Mouse (Mus musculus) kidney, embryonic 16.5 days (tissue): Measurements from ENCODE around the gene Hspb11. TPM values are rescaled to one million over a fixed set of nuclear protein-coding genes. Genes with fewer than 3 reads are reported as not detected.
A peak's percentile ranks its signal among the peaks of the same experiment; 100 is the strongest.

ENCODE experiments used
- ATAC-seq: fragments of 200-750 bp; cut with Nextera tagmentation; 2 replicates; pipeline ENCODE4 v1.8.0; 2017; ENCODE audit warnings: moderate TSS enrichment; ENCODE audit not compliant: low FRiP score, low TSS enrichment
- H3K27ac ChIP-seq: fragments of 300-500 bp; sonication (generic); 2 replicates; pipeline ENCODE4 v1.5.1; 2014; ENCODE audit warnings: low read length
- H3K27me3 ChIP-seq: fragments of 300-500 bp; sonication (generic); 2 replicates; pipeline ENCODE4 v1.6.1; 2014; ENCODE audit warnings: low read length, control low read depth, mixed read lengths; ENCODE audit not compliant: insufficient read depth
- H3K36me3 ChIP-seq: fragments of 300-500 bp; sonication (generic); 2 replicates; pipeline ENCODE4 v1.6.1; 2014; ENCODE audit warnings: low read length, control low read depth, mixed read lengths; ENCODE audit not compliant: insufficient read depth
- H3K4me1 ChIP-seq: fragments of 300-500 bp; sonication (generic); 2 replicates; pipeline ENCODE4 v1.6.1; 2014; ENCODE audit warnings: low read length, control low read depth, mixed read lengths; ENCODE audit not compliant: insufficient read depth
- H3K4me2 ChIP-seq: fragments of 300-500 bp; sonication (generic); replicated peaks from 2 replicates; pipeline ENCODE4 v1.6.1; 2014; ENCODE audit warnings: low read depth, low read length
- H3K4me3 ChIP-seq: fragments of 300-500 bp; sonication (generic); 2 replicates; pipeline ENCODE4 v1.5.1; 2014; ENCODE audit warnings: mild to moderate bottlenecking, low read length
- H3K9ac ChIP-seq: fragments of 300-500 bp; sonication (generic); replicated peaks from 2 replicates; pipeline ENCODE4 v1.6.1; 2014; ENCODE audit warnings: low read length
- H3K9me3 ChIP-seq: fragments of 300-500 bp; sonication (generic); 2 replicates; pipeline ENCODE4 v1.6.1; 2016; ENCODE audit warnings: low read length, control low read depth
- WGBS: fragments of 180-500 bp; shearing (Covaris S2); extraction: QIAGEN DNeasy Blood & Tissue Kit; methylation state at CpG from one replicate; pipeline ENCODE4 v1.1.7; 2014; 5-methylcytosine and 5-hydroxymethylcytosine counted together
- polyA plus RNA-seq: library from polyadenylated mRNA; unstranded; fragments of >200 nt; fragmentation: Nextera tagmentation; extraction: Ambion mirVana; gene quantifications from 2 replicates; pipeline ENCODE4 v1.2.1, GENCODE M21; 2015

Hspb11 gene
- polyA plus RNA-seq, 1 experiment from 2014 or later: 32.8 TPM

GRCm38 (mm10) chr4:107285446-107286200 is 32.2 kb downstream of the Hspb11 start:
- no peak overlapping the region for H3K27ac ChIP-seq
- H3K4me3 ChIP-seq: no peak overlapping the region
- H3K9ac ChIP-seq: no peak overlapping the region
- no peaks in the 10 kb centered on the region for H3K9me3 ChIP-seq
- WGBS: 40% methylated on average over 3 of the region's 3 CpGs
- no peak overlapping the region for H3K4me2 ChIP-seq
- no peaks in the 10 kb centered on the region for H3K4me1 ChIP-seq
- H3K36me3 ChIP-seq: no peaks in the 10 kb centered on the region
- H3K27me3 ChIP-seq: no peaks in the 10 kb centered on the region
- no peak for ATAC-seq

- H3K36me3 ChIP-seq: no peaks in the 10 kb centered on the region
- H3K4me3 ChIP-seq: no peak overlapping the region
- H3K9me3 ChIP-seq: no peaks in the 10 kb centered on the region
- no peak overlapping the region for H3K27ac ChIP-seq
- H3K9ac ChIP-seq: no peak overlapping the region
- no peak overlapping the region for H3K4me2 ChIP-seq
- H3K4me1 ChIP-seq: no peaks in the 10 kb centered on the region
- no peak for ATAC-seq
- no peaks in the 10 kb centered on the region for H3K27me3 ChIP-seq
- 93% methylated on average over 8 of the region's 8 CpGs for WGBS
Observed at GRCm38 (mm10) chr4:107286386-107286785, 33.0 kb downstream of the Hspb11 start.

GRCm38 (mm10) chr4:107287517-107287916 is 34.1 kb downstream of the Hspb11 start:
- no peak overlapping the region for H3K27ac ChIP-seq
- WGBS: 73% methylated on average over 2 of the region's 2 CpGs
- H3K9me3 ChIP-seq: no peaks in the 10 kb centered on the region
- H3K4me3 ChIP-seq: no peak overlapping the region
- H3K36me3 ChIP-seq: no peaks in the 10 kb centered on the region
- no peak overlapping the region for H3K9ac ChIP-seq
- no peaks in the 10 kb centered on the region for H3K4me1 ChIP-seq
- H3K27me3 ChIP-seq: no peaks in the 10 kb centered on the region
- ATAC-seq: no peak
- H3K4me2 ChIP-seq: no peak overlapping the region

- 83% methylated on average over 7 of the region's 7 CpGs for WGBS
- Histone ChIP-seq H3K9ac (no peak overlapping the region), H3K4me3 (no peak overlapping the region), H3K36me3 (no peaks in the 10 kb centered on the region), H3K27me3 (no peaks in the 10 kb centered on the region), H3K4me2 (no peak overlapping the region), H3K4me1 (no peaks in the 10 kb centered on the region), H3K27ac (no peak overlapping the region), H3K9me3 (no peaks in the 10 kb centered on the region)
- ATAC-seq: no peak
Observed at GRCm38 (mm10) chr4:107291611-107292272, 38.3 kb downstream of the Hspb11 start.

- Histone ChIP-seq H3K36me3 (no peaks in the 10 kb centered on the region), H3K9ac (no peak overlapping the region), H3K4me1 (no peaks in the 10 kb centered on the region), H3K4me3 (no peak overlapping the region), H3K4me2 (no peak overlapping the region), H3K27me3 (no peaks in the 10 kb centered on the region), H3K27ac (no peak overlapping the region), H3K9me3 (no peaks in the 10 kb centered on the region)
- WGBS: 29% methylated on average over 4 of the region's 4 CpGs
- ATAC-seq: no peak
Observed at GRCm38 (mm10) chr4:107292273-107292662, 38.9 kb downstream of the Hspb11 start.

- WGBS: 75% methylated on average over 8 of the region's 8 CpGs
- H3K27ac ChIP-seq: no peak overlapping the region
- no peaks in the 10 kb centered on the region for H3K27me3 ChIP-seq
- H3K4me3 ChIP-seq: no peak overlapping the region
- ATAC-seq: no peak
- H3K9me3 ChIP-seq: no peaks in the 10 kb centered on the region
- H3K9ac ChIP-seq: no peak overlapping the region
- no peaks in the 10 kb centered on the region for H3K4me1 ChIP-seq
- H3K4me2 ChIP-seq: no peak overlapping the region
- no peaks in the 10 kb centered on the region for H3K36me3 ChIP-seq
Observed at GRCm38 (mm10) chr4:107298071-107298606, 44.7 kb downstream of the Hspb11 start.

- H3K27ac ChIP-seq: no peak overlapping the region
- H3K27me3 ChIP-seq: no peaks in the 10 kb centered on the region
- H3K4me2 ChIP-seq: no peak overlapping the region
- no peaks in the 10 kb centered on the region for H3K36me3 ChIP-seq
- H3K4me1 ChIP-seq: no peaks in the 10 kb centered on the region
- H3K9ac ChIP-seq: no peak overlapping the region
- 77% methylated on average over 7 of the region's 7 CpGs for WGBS
- no peak overlapping the region for H3K4me3 ChIP-seq
- ATAC-seq: no peak
- H3K9me3 ChIP-seq: no peaks in the 10 kb centered on the region
Observed at GRCm38 (mm10) chr4:107299779-107300340, 46.5 kb downstream of the Hspb11 start.

- Histone ChIP-seq H3K27ac (no peak overlapping the region), H3K9ac (no peak overlapping the region), H3K4me1 (no peaks in the 10 kb centered on the region; the same call in 1 of the 2 replicates), H3K27me3 (no peaks in the 10 kb centered on the region), H3K36me3 (no peaks in the 10 kb centered on the region), H3K4me2 (no peak overlapping the region), H3K9me3 (no peaks in the 10 kb centered on the region), H3K4me3 (no peak overlapping the region)
- no peak for ATAC-seq
- 75% methylated on average over 4 of the region's 4 CpGs for WGBS
Observed at GRCm38 (mm10) chr4:107300371-107300770, 47.0 kb downstream of the Hspb11 start.

GRCm38 (mm10) chr4:107300902-107301555 is 47.6 kb downstream of the Hspb11 start:
- peak; percentile 31; the same call in 1 of the 2 replicates for ATAC-seq
- Histone ChIP-seq H3K4me2 (no peak overlapping the region), H3K27me3 (no peaks in the 10 kb centered on the region), H3K4me3 (no peak overlapping the region), H3K9me3 (no peaks in the 10 kb centered on the region), H3K9ac (no peak overlapping the region), H3K36me3 (no peaks in the 10 kb centered on the region), H3K4me1 (no peaks in the 10 kb centered on the region; the same call in 1 of the 2 replicates), H3K27ac (no peak overlapping the region)
- 96% methylated on average over 1 of the region's 1 CpGs for WGBS
